In the genomic region with DNA sequence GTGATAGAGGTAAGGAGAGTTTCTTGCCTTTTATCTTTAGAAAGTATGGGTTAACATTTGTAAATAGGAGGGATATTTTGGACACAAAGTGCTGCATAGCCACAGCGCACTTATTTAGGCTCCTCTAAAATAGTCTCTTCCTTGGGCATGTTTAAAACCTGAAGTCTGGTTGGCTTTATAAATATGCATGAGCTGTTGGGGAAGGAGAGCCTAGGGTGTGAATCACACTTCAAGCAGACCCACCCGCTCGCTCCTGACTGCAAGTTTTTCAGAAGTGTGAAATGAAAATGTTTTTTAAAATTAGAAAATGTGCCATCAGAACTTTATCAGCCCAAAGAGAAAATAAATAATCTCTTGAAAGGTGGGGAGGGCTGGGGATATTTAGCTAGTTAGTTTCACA, we compare ENCODE assay signal across 18 mouse cellular contexts.
A peak's percentile ranks its signal among the peaks of the same experiment; 100 is the strongest.
DNase-seq lines count a peak whose midpoint lies in the region; ATAC-seq and TF ChIP-seq lines count a peak whose summit lies in the region.
"Had no signal": no experiment of that assay in that cellular context is flagged by ENCODE, and none has a peak within 500 bp of the region (broad histone marks: within the 10 kb centered on the region; RNA-seq: fewer than 3 reads in every experiment).

No protein-coding gene starts in this region.

- no peak for TF ChIP-seq CTCF in brain, embryonic 14.5 days (IDR thresholded peaks at IDR 0.05; ENCODE audit: borderline replicate concordance, extremely low read depth, insufficient read depth, insufficient read length)

- ATAC-seq in frontal cortex, adult (ENCODE audit: low TSS enrichment) = peak; percentile 97
- ATAC-seq: hindbrain, postnatal 0 days; liver, postnatal 0 days had no signal

- TF ChIP-seq POLR2A in brain, embryonic 14.5 days (IDR thresholded peaks at IDR 0.05; ENCODE audit: borderline replicate concordance, extremely low read depth, insufficient read depth, insufficient read length, poor library complexity, severe bottlenecking) = no peak

- no peak for DNase-seq in frontal cortex, postnatal 10 days (ENCODE audit: low spot score in 2 of 2)
- peak; percentile 60 for DNase-seq in brain, embryonic 14.5 days (ENCODE audit: low read depth)
- DNase-seq in left cerebral cortex, adult 9 months (ENCODE audit: low spot score in 2 of 2) = peak; percentile 53 to 76
- DNase-seq in right cerebral cortex, postnatal 25 days = peak; percentile 35
- DNase-seq in urinary bladder, postnatal 14 days (ENCODE audit: low spot score) = no peak
- DNase-seq in liver = no peak
- DNase-seq: adrenal gland, postnatal 14 days; cerebellum, adult 2 months; cerebellum, postnatal 36 days; gastrocnemius, postnatal 14 days; kidney, adult 11 months; kidney, postnatal 10 days; liver, postnatal 0 days; lung, postnatal 10 days; midbrain, embryonic 14.5 days; thymus, postnatal 14 days had no signal

Comparison
In these comparisons a context has a peak if more than half of its experiments do, and no peak if none do; other contexts are left out.
1. DNase-seq: peak in brain, embryonic 14.5 days (single experiment), left cerebral cortex, adult 9 months (2 of 2) and right cerebral cortex, postnatal 25 days (single experiment); none in frontal cortex, postnatal 10 days (0 of 2), urinary bladder, postnatal 14 days (single experiment) and liver (single experiment).